Mouse (Mus musculus) cerebellum, adult 2 months (tissue): ENCODE measurements around the gene Clec2l.

Experiments
- CTCF ChIP-seq: fragments of 200-500 bp; IDR thresholded peaks from 2 replicates; pipeline ENCODE4 v1.5.1; 2011; ENCODE audit warnings: low read depth, mild to moderate bottlenecking, control low read depth, low read length, moderate library complexity, borderline replicate concordance; ENCODE audit not compliant: insufficient read depth
- POLR2A ChIP-seq: fragments of 200-500 bp; IDR thresholded peaks from 2 replicates; pipeline ENCODE4 v1.6.1; 2011; ENCODE audit warnings: low read length, control low read depth, borderline replicate concordance; ENCODE audit not compliant: insufficient read depth

- no peak for TF ChIP-seq CTCF
- TF ChIP-seq POLR2A: no peak
Measured at GRCm38 (mm10) chr6:38718625-38719024, 55.8 kb downstream of the Clec2l start.
